Mouse (Mus musculus): ENCODE results near the gene Mov10l1.

DNA sequence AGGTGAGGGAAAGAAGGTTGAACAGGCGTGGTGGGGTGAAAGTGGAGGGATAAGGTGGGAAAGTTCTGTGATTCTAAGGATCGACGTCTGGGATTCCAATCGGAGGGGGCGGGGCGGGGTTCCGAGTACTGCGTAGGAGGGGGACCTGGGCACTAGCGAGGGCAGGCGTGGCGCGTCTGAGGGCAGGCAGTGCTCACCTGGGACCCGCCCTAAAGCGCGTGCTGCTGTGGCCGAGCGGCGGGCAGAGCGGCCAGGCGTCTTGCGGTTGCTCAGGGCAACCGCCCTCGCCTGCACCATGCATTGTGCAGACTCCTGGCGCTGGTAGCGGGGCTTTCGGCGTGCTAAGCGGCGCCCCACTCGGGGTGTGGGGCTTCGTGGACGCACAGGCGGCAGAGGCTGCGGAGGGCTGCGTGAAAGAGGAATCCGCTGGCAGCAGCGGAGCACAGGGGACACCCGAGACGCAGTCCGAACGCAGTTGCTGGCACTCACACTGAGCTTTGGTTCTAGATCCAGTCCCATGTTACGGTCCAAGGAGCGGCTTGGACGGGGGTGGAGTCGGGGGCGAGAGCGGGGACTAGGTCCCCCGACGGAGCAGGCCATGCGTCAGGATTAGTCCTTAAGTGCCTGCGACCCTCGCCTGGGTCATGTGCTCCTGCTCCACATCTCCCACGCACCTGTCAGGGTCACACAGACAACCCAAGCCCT, 28.2 kb upstream of the Mov10l1 start, which contains the start of gene Ttll8:
- no peak for TF ChIP-seq CTCF (IDR thresholded peaks at IDR 0.05; ENCODE audit: low read depth, low read length)
- TF ChIP-seq GATA1 (IDR thresholded peaks at IDR 0.05; ENCODE audit: borderline replicate concordance, low read length), result no peak
- TF ChIP-seq POLR2AphosphoS5 (IDR thresholded peaks at IDR 0.05; ENCODE audit: insufficient replicate concordance, low read depth, low read length), result no peak
